Mouse (Mus musculus) gastrocnemius, postnatal 25 days (tissue): ENCODE measurements at regions not wholly inside any gene's neighbourhood (a gene's known extent, or its start where the extent isn't known, plus 50 kb on each side); places are given as distances from the start of the nearest gene placed in this dataset.

ENCODE experiments used
- DNase-seq: peaks from one replicate; pipeline ENCODE4 v3.0.0; 2022

GRCm38 (mm10) chr12:16060461-16060860 lies 243.7 kb upstream of the Trib2 start:
- DNase-seq: no peak

DNA sequence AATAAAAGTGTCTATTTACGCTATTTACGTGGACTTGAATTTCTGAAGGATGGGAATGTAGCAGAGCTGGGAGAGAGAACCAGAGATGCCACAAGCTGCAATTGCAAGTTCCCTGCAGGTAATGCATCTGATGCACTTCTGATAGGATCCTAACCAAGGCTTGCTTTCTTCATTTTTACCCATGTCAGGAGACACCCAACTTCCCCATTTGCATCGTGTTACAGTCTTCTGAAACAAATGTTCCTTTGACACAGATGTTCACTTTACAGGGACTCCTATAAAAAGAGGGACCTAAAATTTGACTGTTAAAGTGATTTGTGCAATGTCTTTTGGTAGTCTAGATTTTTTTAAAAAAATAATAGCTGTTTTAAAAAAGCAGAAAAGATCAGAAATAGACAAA lies 241.5 kb upstream of the Trib2 start:
- DNase-seq: no peak

GRCm38 (mm10) chr12:16056831-16057230 lies 240.1 kb upstream of the Trib2 start:
- DNase-seq: no peak

DNA sequence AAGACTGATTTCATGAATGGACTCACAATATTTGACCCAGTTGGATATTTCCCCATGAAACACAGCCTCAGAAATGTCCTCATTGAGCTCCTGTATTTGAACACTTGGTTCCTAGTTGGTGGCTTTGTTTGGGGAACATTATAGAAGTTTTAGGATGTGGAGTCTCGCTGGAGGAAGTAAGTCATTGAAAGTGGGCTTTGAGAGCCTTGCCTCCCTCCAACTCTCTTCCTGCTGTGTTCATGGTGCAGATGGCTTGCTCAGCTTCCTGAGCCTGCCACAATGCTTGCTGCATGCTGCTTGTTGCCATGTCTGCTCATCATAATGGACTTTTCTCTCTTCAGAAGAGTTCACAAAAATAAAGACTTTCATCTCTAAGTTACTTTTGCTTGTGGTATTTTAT lies 239.5 kb upstream of the Trib2 start:
- DNase-seq: no peak

DNA sequence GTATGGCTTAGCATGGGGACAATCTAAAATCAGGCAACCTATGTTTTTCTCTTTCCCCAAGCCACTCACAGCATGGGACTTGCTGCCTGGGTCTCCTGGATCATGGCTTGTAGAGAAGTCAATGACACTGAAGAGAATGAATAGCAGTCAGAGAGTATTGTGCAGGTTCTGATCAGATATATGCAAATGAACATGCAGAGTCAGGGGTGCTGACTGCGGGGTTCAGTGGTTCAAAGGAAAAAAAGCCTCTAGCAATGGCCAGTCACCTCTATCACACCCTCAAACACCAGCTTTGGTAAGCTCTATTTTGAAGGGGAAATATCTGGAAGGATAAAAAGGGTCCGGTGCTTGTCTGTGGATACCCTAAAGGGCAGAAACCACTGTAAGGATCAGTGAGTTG lies 237.9 kb upstream of the Trib2 start:
- DNase-seq: no peak

- no peak for DNase-seq
Observed at GRCm38 (mm10) chr12:16053735-16054134, 237.0 kb upstream of the Trib2 start.

DNA sequence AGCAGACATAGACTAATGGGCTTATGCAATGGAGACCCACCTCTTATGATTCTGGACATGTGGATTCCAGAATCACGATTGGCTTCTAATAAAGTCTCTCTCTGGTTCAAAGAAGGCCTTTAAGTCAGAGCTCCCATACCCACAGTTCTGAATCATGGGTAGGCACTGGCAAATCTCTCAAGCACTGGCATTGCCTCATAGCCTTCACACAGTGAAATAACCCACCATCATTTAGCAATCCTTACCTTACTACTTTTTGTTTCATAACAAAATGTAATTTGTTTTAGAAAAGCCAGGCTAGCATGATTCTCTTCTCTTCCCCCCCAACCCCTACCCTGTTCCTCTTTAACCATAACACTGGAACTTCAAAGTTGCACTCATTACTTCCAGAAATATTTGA lies 236.3 kb upstream of the Trib2 start:
- DNase-seq: no peak

- peak; percentile 26 for DNase-seq
Observed at GRCm38 (mm10) chr12:16052353-16052752, 235.6 kb upstream of the Trib2 start.

DNA sequence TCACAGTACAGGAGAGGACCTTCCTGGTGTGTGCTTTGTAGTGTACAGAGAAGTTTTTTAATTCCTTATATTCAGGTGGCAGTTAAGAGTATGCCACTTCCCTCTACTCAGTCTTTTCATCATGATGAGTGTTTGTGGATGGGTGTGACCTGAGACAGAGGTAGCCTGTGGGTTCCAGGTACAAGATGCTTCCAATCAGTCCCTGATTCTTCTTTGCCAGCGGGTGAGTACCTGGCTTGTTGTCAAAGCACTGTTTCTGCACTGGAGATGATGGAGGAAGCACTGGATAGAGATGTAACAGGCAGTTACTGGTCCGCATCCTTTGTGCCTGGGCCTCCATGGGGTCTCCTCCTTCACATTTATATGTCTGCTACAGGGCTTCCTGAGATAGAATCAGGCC lies 234.7 kb upstream of the Trib2 start:
- no peak for DNase-seq

DNA sequence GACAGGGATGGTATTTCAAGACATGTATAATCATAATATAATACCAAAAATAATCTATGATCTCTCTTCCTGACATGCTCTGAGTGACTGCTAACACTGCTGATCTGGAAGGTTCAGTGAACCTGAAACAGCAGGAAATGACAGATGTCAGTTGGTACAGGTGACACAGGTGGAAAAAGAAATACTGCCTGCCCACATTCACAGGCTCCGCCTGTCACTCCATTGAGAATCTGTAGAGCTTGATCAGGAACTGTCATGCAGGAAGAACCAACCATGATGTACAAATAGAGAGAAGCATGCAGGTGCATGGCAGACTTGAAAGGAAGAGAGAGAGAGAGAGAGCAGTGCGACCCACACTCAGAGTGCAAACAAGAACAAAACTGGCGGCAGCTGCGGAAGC lies 232.8 kb upstream of the Trib2 start:
- DNase-seq: no peak

DNA sequence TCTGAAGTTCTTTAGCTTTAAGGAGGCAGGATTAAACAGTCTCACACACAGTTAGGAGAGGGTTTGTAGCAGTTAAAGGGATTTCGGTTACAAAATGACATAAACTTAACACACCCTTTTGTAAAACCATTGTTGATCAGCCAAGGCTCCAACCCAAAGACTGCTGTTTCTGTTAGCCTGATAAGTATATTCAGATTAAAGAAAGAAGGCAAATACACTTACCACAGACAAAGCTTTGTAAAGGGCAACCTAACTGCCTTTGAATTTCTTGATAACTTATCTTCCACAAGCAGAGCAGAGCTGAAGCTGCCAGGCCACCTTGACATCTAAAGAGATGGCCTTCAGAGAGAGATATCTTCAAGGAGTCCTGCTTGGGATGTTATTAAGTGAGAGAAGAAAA lies 229.9 kb upstream of the Trib2 start:
- no peak for DNase-seq

GRCm38 (mm10) chr12:16045791-16046494 lies 229.2 kb upstream of the Trib2 start:
- no peak for DNase-seq

GRCm38 (mm10) chr12:16043466-16044214 lies 226.9 kb upstream of the Trib2 start:
- DNase-seq: no peak

- no peak for DNase-seq
Observed at GRCm38 (mm10) chr12:16042362-16042761, 225.6 kb upstream of the Trib2 start.

GRCm38 (mm10) chr12:16041129-16041528 lies 224.4 kb upstream of the Trib2 start:
- DNase-seq: no peak

- DNase-seq: no peak
Observed at GRCm38 (mm10) chr12:16035551-16035950, 218.8 kb upstream of the Trib2 start.

GRCm38 (mm10) chr12:16034691-16035515 lies 218.2 kb upstream of the Trib2 start:
- no peak for DNase-seq

- no peak for DNase-seq
Observed at GRCm38 (mm10) chr12:16026654-16027053, 209.9 kb upstream of the Trib2 start.

- DNase-seq: no peak
Observed at GRCm38 (mm10) chr12:16023273-16023672, 206.6 kb upstream of the Trib2 start.

GRCm38 (mm10) chr12:16021202-16021821 lies 204.6 kb upstream of the Trib2 start:
- DNase-seq: peak; percentile 22

DNA sequence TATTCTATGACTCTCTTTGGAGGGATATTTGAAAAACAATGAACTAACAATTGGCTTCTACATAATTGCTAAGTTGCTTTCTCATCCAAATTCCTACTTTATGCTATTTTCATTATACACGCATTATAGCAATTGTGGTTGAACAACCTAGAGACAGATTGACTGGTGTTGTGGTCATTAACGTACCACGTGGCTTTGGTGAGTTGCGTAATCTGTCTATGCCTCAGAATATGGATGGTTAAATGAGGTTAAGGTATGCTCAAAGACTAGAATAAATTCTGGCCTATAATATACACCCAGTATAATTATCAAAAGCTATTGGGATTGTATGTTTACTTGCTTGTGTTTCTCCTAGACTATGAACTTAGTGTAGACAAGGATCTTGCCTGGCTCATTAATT lies 201.5 kb upstream of the Trib2 start:
- no peak for DNase-seq

DNA sequence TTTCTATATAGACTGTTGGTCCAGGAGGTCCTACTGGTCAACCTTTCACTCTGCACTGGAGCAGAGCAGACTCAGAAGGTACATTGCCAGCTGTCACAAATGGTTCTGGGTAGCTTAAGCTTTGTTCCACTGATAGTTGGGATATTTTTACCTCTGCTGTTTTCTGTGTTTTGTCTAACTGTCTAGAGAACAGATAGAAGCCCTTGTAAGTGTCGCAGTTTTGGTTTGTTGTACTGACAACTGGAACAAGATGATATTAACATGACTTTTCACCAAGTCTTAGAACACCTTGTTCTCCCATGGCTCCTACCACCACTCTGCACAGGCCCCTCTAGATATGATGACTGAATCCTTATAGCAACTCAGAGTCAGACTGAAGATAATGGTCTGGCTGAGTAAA lies 199.9 kb upstream of the Trib2 start:
- DNase-seq: no peak

DNA sequence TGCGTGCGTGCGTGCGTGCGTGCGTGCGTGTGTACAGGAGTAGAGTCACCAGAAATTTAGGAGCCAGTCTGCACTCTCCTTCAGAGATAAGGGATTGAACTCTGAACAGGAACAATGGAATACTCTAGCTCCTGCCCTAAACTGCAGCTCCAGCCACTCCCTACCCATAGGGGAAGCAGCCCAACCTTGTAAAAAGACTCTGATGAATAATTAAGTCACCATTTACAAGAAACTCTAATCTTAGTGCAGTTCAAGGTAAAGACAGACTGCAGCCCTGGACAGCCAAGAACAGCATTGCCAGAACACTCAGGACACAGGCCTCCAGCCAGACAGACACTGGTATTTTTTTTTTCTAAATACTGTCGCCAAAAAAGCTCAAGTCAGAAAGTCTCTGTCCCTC lies 198.9 kb upstream of the Trib2 start:
- DNase-seq: no peak
